Mouse (Mus musculus): Measurements from ENCODE around the gene Hat1.

- TF ChIP-seq CTCF (IDR thresholded peaks at IDR 0.05; ENCODE audit: borderline replicate concordance, control insufficient read depth, extremely low read depth, insufficient read depth, low read length, poor library complexity): no peak
- no peak for TF ChIP-seq POLR2A (IDR thresholded peaks at IDR 0.05; ENCODE audit: control insufficient read depth, extremely low read depth, insufficient read depth, low read length, poor library complexity)
Observed at GRCm38 (mm10) chr2:71360192-71360591, 28.6 kb upstream of the Hat1 start.
